Mouse (Mus musculus): ENCODE data around the gene Rgs12.

GRCm38 (mm10) chr5:34984933-34985332 lies 35.7 kb downstream of the Rgs12 start:
- TF ChIP-seq POLR2A (IDR thresholded peaks at IDR 0.05; ENCODE audit: insufficient read length, low read depth) (no peak), MYOG (IDR thresholded peaks at IDR 0.05; ENCODE audit: control insufficient read depth in 1 of 3, insufficient read depth in 1 of 3, insufficient read length in 2 of 3, low read depth in 2 of 3) (no peak), E2F4 (IDR thresholded peaks at IDR 0.05; ENCODE audit: insufficient read depth) (no peak)

Data from myocyte (in vitro differentiated cells).